Mouse (Mus musculus) embryonic facial prominence, embryonic 11.5 days (tissue): ENCODE data around the gene Rbm20. TPM values are rescaled to one million over a fixed set of nuclear protein-coding genes. Genes with fewer than 3 reads are reported as not detected.

Source experiments
- polyA plus RNA-seq: library from polyadenylated mRNA; unstranded; fragments of >200 nt; fragmentation: Nextera tagmentation; extraction: Ambion mirVana; gene quantifications from 2 replicates; pipeline ENCODE4 v1.2.1, GENCODE M21; 2014

The Rbm20 gene
- polyA plus RNA-seq, 1 experiment from 2014 or later, result 1.1 TPM

Other genes with a start within 250 kb of the Rbm20 start
- gene Dusp5, start 148.2 kb upstream of the Rbm20 start, polyA plus RNA-seq, result 4.2 and 5.1 TPM in 2 replicates
- gene Nutf2-ps1, start 88.2 kb upstream of the Rbm20 start, polyA plus RNA-seq, result 507 and 549 TPM in 2 replicates
- 88.7 and 103 TPM in 2 replicates for gene Smc3, start 76.9 kb upstream of the Rbm20 start, polyA plus RNA-seq
- gene Pdcd4, start 214.9 kb downstream of the Rbm20 start, polyA plus RNA-seq, result 88.4 and 96.2 TPM in 2 replicates